Mouse (Mus musculus): ENCODE measurements at regions not wholly inside any gene's neighbourhood (a gene's known extent, or its start where the extent isn't known, plus 50 kb on each side); places are given as distances from the start of the nearest gene placed in this dataset.

- no peak for DNase-seq (ENCODE audit: low spot score in 2 of 2)
- intact Hi-C loops (cut with DNase I): no loop called here
These were observed 150.0 kb downstream of the Zfp36l2 start for GRCm38 (mm10) chr17:84037580-84038304.

DNA sequence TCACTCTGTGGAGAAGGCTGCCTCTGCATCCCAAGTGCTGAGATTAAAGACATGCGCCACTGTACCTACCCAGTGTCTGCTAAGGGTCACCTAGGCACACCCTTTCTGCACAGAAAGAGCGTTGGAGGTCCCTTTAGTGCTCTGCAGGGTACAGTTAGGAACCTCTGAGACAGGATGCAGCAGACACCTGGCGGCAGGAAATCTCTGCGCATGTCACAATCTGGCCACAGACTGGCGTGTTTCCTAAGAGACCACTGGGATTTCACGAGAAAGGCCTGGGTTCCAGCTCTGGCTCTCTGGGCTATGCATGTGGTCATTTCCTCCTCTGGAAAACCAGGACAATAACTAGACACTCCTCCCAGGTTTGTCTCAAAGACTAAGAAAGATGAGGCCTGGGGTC lies 151.7 kb downstream of the Zfp36l2 start:
- intact Hi-C loops (cut with DNase I): no loop called here

GRCm38 (mm10) chr17:84034801-84035200 lies 152.9 kb downstream of the Zfp36l2 start:
- DNase-seq (ENCODE audit: low spot score in 2 of 2): no peak
- intact Hi-C loops (cut with DNase I): no loop called here

More for the DNA sequence above, 151.7 kb downstream of the Zfp36l2 start:
- no peak for DNase-seq (ENCODE audit: low spot score in 2 of 2)

DNA sequence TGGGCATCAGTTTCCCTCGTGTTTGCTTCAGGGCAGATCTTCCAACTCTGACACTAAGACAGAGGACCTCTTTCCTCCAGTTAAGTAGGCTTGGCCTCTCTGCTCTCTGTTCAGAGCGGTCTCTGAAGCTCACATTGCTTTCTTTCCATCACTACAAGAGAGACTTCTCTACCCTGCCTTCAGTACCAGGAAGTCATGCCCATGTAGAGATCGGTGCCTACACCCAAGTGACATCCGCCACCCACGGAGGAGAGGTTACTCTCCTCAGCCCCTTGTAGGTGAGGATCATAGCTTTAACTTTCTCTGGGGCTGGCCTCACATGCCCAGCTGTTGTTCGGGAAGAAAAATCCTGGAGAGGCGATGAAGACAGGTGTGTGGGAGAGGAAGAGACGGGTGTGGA lies 155.3 kb downstream of the Zfp36l2 start:
- no peak for DNase-seq (ENCODE audit: low spot score in 2 of 2)
- intact Hi-C loops (cut with DNase I): no loop called here

GRCm38 (mm10) chr17:84031833-84032232 lies 155.9 kb downstream of the Zfp36l2 start:
- intact Hi-C loops (cut with DNase I): no loop called here
- no peak for DNase-seq (ENCODE audit: low spot score in 2 of 2)

DNA sequence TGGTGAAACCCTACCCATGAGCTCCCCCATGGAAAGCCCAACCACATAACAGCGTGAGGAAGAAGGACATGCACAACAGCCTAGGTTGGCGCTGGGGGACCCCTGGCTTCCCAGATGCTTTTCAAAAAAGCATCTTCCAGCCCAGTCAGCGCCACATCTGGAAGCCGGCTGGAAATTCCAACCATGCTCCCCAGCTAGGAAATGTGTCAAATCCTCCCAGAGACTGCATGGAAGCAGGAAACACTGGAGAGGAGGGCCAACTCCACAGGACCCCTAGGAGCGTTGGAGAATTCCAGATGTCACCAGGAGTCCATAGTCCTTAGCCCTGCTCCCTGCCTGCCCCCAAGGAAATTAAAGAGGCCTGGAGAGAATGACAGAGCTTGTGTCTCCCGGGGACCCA lies 156.4 kb downstream of the Zfp36l2 start:
- intact Hi-C loops (cut with DNase I): no loop called here

GRCm38 (mm10) chr17:84030699-84031098 lies 157.0 kb downstream of the Zfp36l2 start:
- intact Hi-C loops (cut with DNase I): no loop called here
- no peak for DNase-seq (ENCODE audit: low spot score in 2 of 2)

More for the DNA sequence above, 156.4 kb downstream of the Zfp36l2 start:
- DNase-seq (ENCODE audit: low spot score in 2 of 2): no peak

DNA sequence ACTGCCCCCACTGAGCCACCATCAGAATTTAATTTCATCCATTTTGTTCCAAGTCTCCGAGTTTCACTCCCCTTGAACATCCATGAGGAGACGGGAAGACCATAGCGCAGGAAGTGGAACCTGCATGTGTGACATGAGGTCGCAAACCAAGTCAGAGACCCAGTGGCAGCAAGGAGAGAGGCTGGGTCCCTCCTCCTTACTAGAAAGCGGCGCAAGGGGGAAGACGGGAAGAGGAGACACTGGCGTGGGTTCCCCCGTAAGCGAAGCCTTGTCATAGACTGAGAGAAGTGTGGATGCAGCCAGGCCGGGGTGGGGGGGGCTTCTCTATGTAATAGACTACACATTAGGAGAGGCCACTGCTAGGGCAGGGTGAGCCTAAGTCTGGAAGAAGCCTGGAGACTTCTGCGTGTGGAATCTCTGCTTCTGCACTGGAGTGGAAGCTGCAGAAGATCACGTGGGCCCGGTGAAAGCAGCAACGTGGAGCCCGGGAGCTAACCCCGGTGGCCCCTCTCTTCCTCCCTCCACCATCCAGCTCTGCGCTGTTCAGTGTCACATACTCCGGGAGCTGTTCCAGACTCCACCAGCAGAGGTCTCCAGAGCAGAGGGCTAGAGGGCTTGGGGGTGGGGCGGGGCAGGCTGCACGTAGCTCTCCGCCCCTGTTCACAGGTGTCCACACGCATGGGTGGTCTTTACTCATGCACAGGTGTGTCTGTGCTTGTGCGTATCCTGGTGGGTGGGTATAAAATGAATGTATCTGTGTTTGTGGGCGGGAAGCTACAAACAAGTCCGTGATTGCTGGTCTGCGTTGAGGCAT lies 159.4 kb downstream of the Zfp36l2 start:
- intact Hi-C loops (cut with DNase I): loop anchor here (1.0 to 10.0 kb wide), 5 partner anchors 69 to 356 kb away; no protein-coding TSS in a partner anchor

GRCm38 (mm10) chr17:84027275-84027674 lies 160.5 kb downstream of the Zfp36l2 start:
- intact Hi-C loops (cut with DNase I): loop anchor here (5.0 to 10.0 kb wide), 3 partner anchors 70 to 358 kb away; no protein-coding TSS in a partner anchor
- no peak for DNase-seq (ENCODE audit: low spot score in 2 of 2)

More for the DNA sequence above, 159.4 kb downstream of the Zfp36l2 start:
- peak; percentile 76 to 84 for DNase-seq (ENCODE audit: low spot score in 2 of 2)

DNA sequence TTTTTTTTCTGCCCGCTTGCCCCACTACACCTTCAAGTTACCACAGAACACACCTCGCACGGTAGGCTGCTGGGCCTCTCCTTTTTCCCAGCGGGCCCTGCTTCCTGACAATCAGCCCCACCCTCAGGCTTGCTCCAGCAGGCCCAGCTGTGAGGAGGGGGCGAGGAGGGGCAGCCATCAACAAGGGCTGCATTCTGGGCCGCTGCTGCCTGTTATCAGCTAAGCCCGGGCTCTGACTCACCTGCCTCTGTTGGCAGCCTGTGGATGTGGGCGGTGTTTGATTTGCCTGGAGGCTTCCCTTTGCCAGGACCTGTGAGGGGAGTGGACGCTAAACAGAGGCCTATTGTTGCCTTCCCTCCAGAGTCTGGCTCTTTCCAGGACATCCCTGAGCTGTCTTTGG lies 161.6 kb downstream of the Zfp36l2 start:
- intact Hi-C loops (cut with DNase I): loop anchor here (5.0 to 10.0 kb wide), 3 partner anchors 71 to 359 kb away; no protein-coding TSS in a partner anchor

GRCm38 (mm10) chr17:84022358-84022757 lies 165.4 kb downstream of the Zfp36l2 start:
- no peak for DNase-seq (ENCODE audit: low spot score in 2 of 2)
- intact Hi-C loops (cut with DNase I): loop anchor here (10.0 kb wide), 2 partner anchors 118 to 362 kb away; no protein-coding TSS in a partner anchor

More for the DNA sequence above, 161.6 kb downstream of the Zfp36l2 start:
- DNase-seq (ENCODE audit: low spot score in 2 of 2): peak in 1 of 2 experiments; percentile 30

- no peak for DNase-seq (ENCODE audit: low spot score in 2 of 2)
- intact Hi-C loops (cut with DNase I): no loop called here
These were observed 168.9 kb downstream of the Zfp36l2 start for GRCm38 (mm10) chr17:84018817-84019216.

DNA sequence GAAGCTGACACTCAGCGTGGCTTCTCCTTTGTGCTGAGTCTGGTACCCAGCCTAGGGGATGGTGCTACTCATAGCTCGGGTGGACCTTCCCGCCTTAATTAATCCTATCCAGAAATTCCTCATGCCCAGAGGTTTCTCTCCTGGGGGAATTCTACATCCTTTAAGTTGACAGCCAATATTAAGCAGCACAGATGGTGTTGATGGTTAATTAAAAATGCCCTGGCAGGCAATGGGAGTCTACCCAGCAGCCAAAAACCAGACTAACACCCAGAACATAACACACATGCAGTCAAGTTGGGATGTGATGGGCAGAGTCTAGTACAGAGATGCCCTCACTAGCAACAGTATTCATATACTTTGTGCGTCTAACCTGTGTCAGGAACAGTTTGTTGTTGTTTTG lies 169.9 kb downstream of the Zfp36l2 start:
- intact Hi-C loops (cut with DNase I): no loop called here

DNA sequence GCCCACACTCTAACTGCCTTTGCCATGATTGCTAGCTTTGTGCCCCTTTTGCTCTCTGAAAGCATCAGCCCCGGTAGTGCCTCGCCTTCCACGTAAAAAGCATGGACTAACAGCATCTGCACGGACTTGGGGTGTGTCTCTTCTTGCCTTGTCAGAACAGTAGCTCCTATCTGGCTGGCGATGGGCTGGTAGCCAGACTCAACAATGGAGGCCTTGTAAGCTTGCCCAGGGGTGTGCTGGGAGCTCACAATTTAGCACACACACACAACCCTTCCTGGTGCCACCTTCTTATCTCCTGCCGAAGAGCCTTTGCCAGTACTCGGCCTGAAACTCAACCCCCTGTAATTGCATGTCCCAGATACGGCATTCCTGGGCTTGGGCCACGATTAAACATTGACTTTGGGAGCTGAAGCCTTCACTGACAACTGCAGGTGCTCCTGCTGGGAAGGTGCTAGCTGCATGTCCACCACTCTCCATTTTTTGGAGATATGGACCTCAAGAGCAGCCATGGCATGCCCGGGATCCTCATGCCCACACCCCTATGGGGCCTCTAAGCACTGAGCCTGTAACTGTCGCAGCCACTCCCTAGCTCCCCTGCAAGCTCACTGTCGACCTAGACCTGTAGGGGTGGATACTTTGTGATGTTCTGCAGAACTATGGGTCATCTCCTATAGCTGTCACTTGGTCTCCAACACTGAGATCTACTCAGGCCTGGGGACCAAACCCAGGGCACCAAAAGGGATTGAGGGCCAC lies 166.7 kb upstream of the Haao start:
- DNase-seq (ENCODE audit: low spot score in 2 of 2): no peak
- intact Hi-C loops (cut with DNase I): no loop called here

More for the DNA sequence above, 169.9 kb downstream of the Zfp36l2 start:
- no peak for DNase-seq (ENCODE audit: low spot score in 2 of 2)

- no peak for DNase-seq (ENCODE audit: low spot score in 2 of 2)
- intact Hi-C loops (cut with DNase I): no loop called here
These were observed 162.8 kb upstream of the Haao start for GRCm38 (mm10) chr17:84010492-84011060.

- intact Hi-C loops (cut with DNase I): no loop called here
These were observed 162.2 kb upstream of the Haao start for GRCm38 (mm10) chr17:84009966-84010365.

DNA sequence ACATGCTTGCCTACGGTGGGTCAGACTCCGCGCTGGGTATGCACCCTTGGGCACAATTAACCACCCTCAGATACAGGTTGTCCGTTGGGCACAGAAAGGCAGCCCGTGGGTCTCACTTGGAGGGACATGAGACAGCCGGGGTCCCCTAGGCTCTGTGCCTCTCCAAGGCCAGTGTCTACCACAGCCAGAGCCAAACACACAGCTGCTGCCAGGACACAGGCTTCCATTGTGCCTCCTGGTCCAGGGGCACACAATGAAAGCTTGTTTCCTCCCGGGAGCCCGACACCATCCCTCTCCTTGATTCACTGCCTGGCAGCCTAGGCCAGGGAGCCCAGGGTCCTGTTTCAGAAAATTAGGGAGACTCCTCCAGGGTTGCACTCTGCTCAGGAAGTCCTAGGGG lies 161.4 kb upstream of the Haao start:
- intact Hi-C loops (cut with DNase I): no loop called here
- DNase-seq (ENCODE audit: low spot score in 2 of 2): peak; percentile 57 to 74

More at GRCm38 (mm10) chr17:84009966-84010365, 162.2 kb upstream of the Haao start:
- no peak for DNase-seq (ENCODE audit: low spot score in 2 of 2)

- no peak for DNase-seq (ENCODE audit: low spot score in 2 of 2)
- intact Hi-C loops (cut with DNase I): no loop called here
These were observed 160.9 kb upstream of the Haao start for GRCm38 (mm10) chr17:84008682-84009052.

- no peak for DNase-seq (ENCODE audit: low spot score in 2 of 2)
- intact Hi-C loops (cut with DNase I): no loop called here
These were observed 160.4 kb upstream of the Haao start for GRCm38 (mm10) chr17:84008035-84008681.

All from left cerebral cortex, postnatal 14 days (tissue).